Mouse (Mus musculus) midbrain, embryonic 11.5 days (tissue): ENCODE measurements around the gene Olfr458. TPM values are rescaled to one million over a fixed set of nuclear protein-coding genes. Genes with fewer than 3 reads are reported as not detected.

Experiments used
- ATAC-seq: fragments of 200-750 bp; cut with Nextera tagmentation; 2 replicates; pipeline ENCODE4 v1.8.0; 2017; ENCODE audit warnings: moderate TSS enrichment, moderate library complexity; ENCODE audit not compliant: low FRiP score
- DNase-seq: peaks from one replicate; pipeline ENCODE4 v3.0.0; 2015; ENCODE audit warnings: low spot score; ENCODE audit errors: missing footprints
- H3K27ac ChIP-seq: fragments of 300-500 bp; sonication (generic); 2 replicates; pipeline ENCODE4 v1.5.1; 2014; ENCODE audit warnings: low read depth, low read length
- H3K27me3 ChIP-seq: fragments of 300-500 bp; sonication (generic); 2 replicates; pipeline ENCODE4 v1.6.1; 2014; ENCODE audit warnings: mild to moderate bottlenecking, low read length, moderate library complexity, mixed read lengths; ENCODE audit not compliant: control insufficient read depth, insufficient read depth
- H3K36me3 ChIP-seq: fragments of 300-500 bp; sonication (generic); 2 replicates; pipeline ENCODE4 v1.6.1; 2014; ENCODE audit warnings: mild to moderate bottlenecking, low read length, moderate library complexity, mixed read lengths; ENCODE audit not compliant: control insufficient read depth, insufficient read depth
- H3K4me1 ChIP-seq: fragments of 300-500 bp; sonication (generic); 2 replicates; pipeline ENCODE4 v1.6.1; 2014; ENCODE audit warnings: low read length; ENCODE audit not compliant: control insufficient read depth, insufficient read depth
- H3K4me2 ChIP-seq: fragments of 300-500 bp; sonication (generic); 2 replicates; pipeline ENCODE4 v1.6.1; 2014; ENCODE audit warnings: mild to moderate bottlenecking, moderate library complexity
- H3K4me3 ChIP-seq: fragments of 300-500 bp; sonication (generic); 2 replicates; pipeline ENCODE4 v1.5.1; 2014; ENCODE audit warnings: low read depth, low read length
- H3K9ac ChIP-seq: fragments of 300-500 bp; sonication (generic); 2 replicates; pipeline ENCODE4 v1.6.1; 2014; ENCODE audit warnings: low read length
- H3K9me3 ChIP-seq: fragments of 300-500 bp; sonication (generic); 2 replicates; pipeline ENCODE4 v1.6.1; 2016; ENCODE audit warnings: low read length; ENCODE audit not compliant: control insufficient read depth
- WGBS: fragments of 180-500 bp; shearing (Covaris S2); extraction: QIAGEN DNeasy Blood & Tissue Kit; methylation state at CpG from one replicate; pipeline ENCODE4 v1.1.7; 2014; 5-methylcytosine and 5-hydroxymethylcytosine counted together
- polyA plus RNA-seq: library from polyadenylated mRNA; unstranded; fragments of >200 nt; fragmentation: Nextera tagmentation; extraction: Ambion mirVana; gene quantifications from 2 replicates; pipeline ENCODE4 v1.2.1, GENCODE M21; 2014

Gene Olfr458
- polyA plus RNA-seq, 1 experiment from 2014 or later = not detected

GRCm38 (mm10) chr6:42447381-42447780 lies 17.6 kb downstream of the Olfr458 start:
- no peaks in the 10 kb centered on the region for H3K36me3 ChIP-seq
- no peak for ATAC-seq
- DNase-seq = no peak
- 70% methylated on average over 2 of the region's 2 CpGs for WGBS
- no peaks in the 10 kb centered on the region for H3K9me3 ChIP-seq
- no peaks in the 10 kb centered on the region for H3K27me3 ChIP-seq
- no peaks in the 10 kb centered on the region for H3K4me1 ChIP-seq
- no peak overlapping the region for H3K4me2 ChIP-seq
- H3K9ac ChIP-seq = no peak overlapping the region
- H3K27ac ChIP-seq = no peak overlapping the region
- no peak overlapping the region for H3K4me3 ChIP-seq

DNA sequence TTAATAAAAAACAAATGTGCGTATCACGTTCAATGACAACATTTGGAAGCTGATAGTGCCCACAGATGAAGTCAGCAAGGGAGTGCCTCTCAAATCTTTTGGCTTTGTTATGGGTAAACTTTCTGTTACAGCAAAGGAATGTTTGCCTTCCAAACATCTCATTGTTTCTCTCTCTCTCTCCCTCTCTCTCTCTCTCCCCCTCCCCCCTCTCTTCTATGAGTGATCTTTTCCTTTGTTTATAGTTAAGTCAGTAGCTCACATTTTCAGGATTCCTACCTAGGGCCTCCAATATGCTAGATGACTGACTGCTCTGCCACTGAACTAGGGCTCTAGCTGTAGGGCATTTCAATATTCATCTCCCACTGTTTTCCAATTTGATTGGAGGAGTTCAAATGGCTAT lies 20.5 kb downstream of the Olfr458 start:
- no peak for DNase-seq
- H3K4me2 ChIP-seq = no peak overlapping the region
- no peaks in the 10 kb centered on the region for H3K36me3 ChIP-seq
- no peak overlapping the region for H3K9ac ChIP-seq
- H3K27me3 ChIP-seq = no peaks in the 10 kb centered on the region
- no peaks in the 10 kb centered on the region for H3K9me3 ChIP-seq
- 81% methylated on average over 2 of the region's 2 CpGs for WGBS
- H3K4me3 ChIP-seq = no peak overlapping the region
- H3K27ac ChIP-seq = no peak overlapping the region
- no peaks in the 10 kb centered on the region for H3K4me1 ChIP-seq
- no peak for ATAC-seq

DNA sequence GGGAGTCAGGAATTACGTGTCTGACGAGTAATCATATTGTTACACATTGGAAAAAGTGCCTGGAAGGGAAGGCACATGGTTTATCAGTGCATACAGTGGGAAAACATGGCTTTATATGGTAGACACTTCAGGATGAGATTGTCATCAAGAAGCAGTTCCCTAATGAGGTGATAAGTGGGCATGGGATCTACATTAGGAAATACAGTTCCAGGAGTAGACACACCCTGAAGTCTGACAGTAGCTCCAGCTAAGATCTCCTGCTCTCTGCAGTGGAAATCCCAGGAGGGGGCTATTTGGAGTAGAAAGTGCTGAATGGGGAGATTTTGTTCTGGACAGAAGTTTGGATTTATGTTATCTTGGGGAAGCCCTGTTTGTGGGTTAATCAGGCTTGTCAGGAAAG lies 23.6 kb downstream of the Olfr458 start:
- H3K36me3 ChIP-seq = no peaks in the 10 kb centered on the region
- no peak for ATAC-seq
- H3K9ac ChIP-seq = no peak overlapping the region
- H3K9me3 ChIP-seq = no peaks in the 10 kb centered on the region
- DNase-seq = no peak
- no peaks in the 10 kb centered on the region for H3K27me3 ChIP-seq
- no peak overlapping the region for H3K4me3 ChIP-seq
- no peak overlapping the region for H3K4me2 ChIP-seq
- H3K4me1 ChIP-seq = no peaks in the 10 kb centered on the region
- WGBS = 85% methylated on average over 2 of the region's 2 CpGs
- H3K27ac ChIP-seq = no peak overlapping the region

GRCm38 (mm10) chr6:42435490-42435889 lies 29.5 kb downstream of the Olfr458 start:
- no peaks in the 10 kb centered on the region for H3K36me3 ChIP-seq
- H3K27ac ChIP-seq = no peak overlapping the region
- H3K4me3 ChIP-seq = no peak overlapping the region
- no peak overlapping the region for H3K4me2 ChIP-seq
- 74% methylated on average over 2 of the region's 2 CpGs for WGBS
- no peak overlapping the region for H3K9ac ChIP-seq
- DNase-seq (no peak), ATAC-seq (no peak)
- H3K27me3 ChIP-seq = no peaks in the 10 kb centered on the region
- H3K4me1 ChIP-seq = no peaks in the 10 kb centered on the region
- no peaks in the 10 kb centered on the region for H3K9me3 ChIP-seq

- no peak within 1 kb of the TSS for H3K4me2 ChIP-seq
- H3K27ac ChIP-seq = no peak within 1 kb of the TSS
- H3K4me1 ChIP-seq = no peaks in the 10 kb centered on the region
- no peak within 1 kb of the TSS for H3K4me3 ChIP-seq
- DNase-seq (no peak), ATAC-seq (no peak)
- no peaks in the 10 kb centered on the region for H3K9me3 ChIP-seq
- no peaks in the 10 kb centered on the region for H3K36me3 ChIP-seq
- H3K27me3 ChIP-seq = no peaks in the 10 kb centered on the region
- H3K9ac ChIP-seq = no peak within 1 kb of the TSS
- 79% methylated on average over 6 of the region's 6 CpGs for WGBS
Measured at GRCm38 (mm10) chr6:42434446-42434845, 30.6 kb downstream of the Olfr458 start, which contains the start of gene Tas2r126. Gene Tas2r126, plus strand, starts transcription at chr6:42434535.

- Histone ChIP-seq H3K4me2 (no peak overlapping the region), H3K27me3 (no peaks in the 10 kb centered on the region), H3K27ac (no peak overlapping the region), H3K9ac (no peak overlapping the region), H3K4me1 (no peaks in the 10 kb centered on the region), H3K36me3 (no peaks in the 10 kb centered on the region), H3K4me3 (no peak overlapping the region), H3K9me3 (no peaks in the 10 kb centered on the region)
- DNase-seq (no peak), ATAC-seq (no peak)
- 62% methylated on average over 2 of the region's 2 CpGs for WGBS
Measured at GRCm38 (mm10) chr6:42433554-42433953, 31.4 kb downstream of the Olfr458 start.

GRCm38 (mm10) chr6:42426337-42426736 lies 38.7 kb downstream of the Olfr458 start:
- 88% methylated on average over 4 of the region's 4 CpGs for WGBS
- no peak overlapping the region for H3K4me2 ChIP-seq
- no peak overlapping the region for H3K9ac ChIP-seq

GRCm38 (mm10) chr6:42424472-42424871 lies 40.5 kb downstream of the Olfr458 start:
- Histone ChIP-seq H3K4me3 (no peak overlapping the region), H3K9me3 (no peaks in the 10 kb centered on the region), H3K4me2 (no peak overlapping the region), H3K9ac (no peak overlapping the region), H3K4me1 (no peaks in the 10 kb centered on the region), H3K27ac (no peak overlapping the region), H3K27me3 (no peaks in the 10 kb centered on the region), H3K36me3 (no peaks in the 10 kb centered on the region)
- ATAC-seq (no peak), DNase-seq (no peak)
- WGBS = 94% methylated on average over 3 of the region's 3 CpGs

More at GRCm38 (mm10) chr6:42426337-42426736, 38.7 kb downstream of the Olfr458 start:
- Histone ChIP-seq H3K27ac (no peak overlapping the region), H3K4me1 (no peaks in the 10 kb centered on the region), H3K27me3 (no peaks in the 10 kb centered on the region), H3K4me3 (no peak overlapping the region), H3K9me3 (no peaks in the 10 kb centered on the region), H3K36me3 (no peaks in the 10 kb centered on the region)
- DNase-seq (no peak), ATAC-seq (no peak)

DNA sequence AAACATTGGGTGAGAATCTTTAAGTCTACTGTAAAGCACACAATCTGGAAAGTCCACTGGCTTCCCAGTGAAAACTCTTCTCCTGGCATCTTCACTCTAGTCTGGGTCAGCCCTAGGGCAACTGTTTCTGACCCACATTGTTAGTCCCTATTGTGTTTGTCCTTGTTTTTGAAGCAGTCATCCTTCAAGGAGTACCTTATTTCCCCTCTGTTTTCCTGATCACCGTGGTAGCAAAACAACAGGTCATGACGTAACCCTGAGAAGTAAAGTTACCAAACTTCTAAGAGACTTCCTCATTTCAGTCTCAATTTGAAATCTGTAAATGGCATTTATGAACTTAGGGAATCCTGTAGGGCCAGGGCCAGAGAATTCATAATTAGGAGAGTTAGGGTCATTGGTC lies 43.6 kb downstream of the Olfr458 start:
- Histone ChIP-seq H3K4me3 (no peak overlapping the region), H3K4me2 (no peak overlapping the region), H3K27me3 (no peaks in the 10 kb centered on the region)

GRCm38 (mm10) chr6:42419443-42419842 lies 45.6 kb downstream of the Olfr458 start:
- H3K4me3 ChIP-seq = no peak overlapping the region
- no peak overlapping the region for H3K27ac ChIP-seq
- H3K9ac ChIP-seq = no peak overlapping the region
- no peaks in the 10 kb centered on the region for H3K27me3 ChIP-seq
- DNase-seq = no peak
- WGBS = 86% methylated on average over 2 of the region's 2 CpGs
- H3K36me3 ChIP-seq = no peaks in the 10 kb centered on the region
- no peaks in the 10 kb centered on the region for H3K4me1 ChIP-seq
- ATAC-seq = no peak
- no peaks in the 10 kb centered on the region for H3K9me3 ChIP-seq
- H3K4me2 ChIP-seq = no peak overlapping the region

More for the DNA sequence above, 43.6 kb downstream of the Olfr458 start:
- ATAC-seq (no peak), DNase-seq (no peak)
- Histone ChIP-seq H3K36me3 (no peaks in the 10 kb centered on the region), H3K4me1 (no peaks in the 10 kb centered on the region), H3K27ac (no peak overlapping the region), H3K9ac (no peak overlapping the region), H3K9me3 (no peaks in the 10 kb centered on the region)
- 81% methylated on average over 2 of the region's 2 CpGs for WGBS
